In genomic region chr5:59996698-59997097, GRCm38 (mm10) we compare ENCODE assay signal across 8 mouse cellular contexts.
DNase-seq lines count a peak whose midpoint lies in the region.

No protein-coding gene starts in this region.

- intact Hi-C loops in heart, postnatal 10 days (cut with DNase I) = no loop called here
- intact Hi-C loops in heart, postnatal 25 days (cut with DNase I) = no loop called here
- intact Hi-C loops in left cerebral cortex, postnatal 36 days (cut with DNase I) = no loop called here

- peak; percentile 8 to 20 for DNase-seq in heart, postnatal 10 days
- DNase-seq in heart, postnatal 25 days (ENCODE audit: low spot score) = no peak
- peak; percentile 29 for DNase-seq in Muller cell, postnatal 12 days (ENCODE audit: inconsistent ontology term)
- DNase-seq in forelimb bud, embryonic 11.5 days (ENCODE audit: low read depth, low spot score) = peak; percentile 14
- peak; percentile 33 to 52 for DNase-seq in left cerebral cortex, postnatal 36 days (ENCODE audit: low spot score in 2 of 2)
- peak; percentile 10 for DNase-seq in right cerebral cortex, postnatal 4 days
- DNase-seq in adrenal gland, adult 8-10 months = no peak
- DNase-seq in thymus, adult 18-20 months = no peak

Comparison
In these comparisons a context has a peak if more than half of its experiments do, and no peak if none do; other contexts are left out.
1. DNase-seq: peak in heart, postnatal 10 days (2 of 2), Muller cell, postnatal 12 days (single experiment), forelimb bud, embryonic 11.5 days (single experiment), left cerebral cortex, postnatal 36 days (2 of 2) and right cerebral cortex, postnatal 4 days (single experiment); none in heart, postnatal 25 days (single experiment), adrenal gland, adult 8-10 months (single experiment) and thymus, adult 18-20 months (0 of 2).